Mouse (Mus musculus) heart, embryonic 14.5 days (tissue): Measurements from ENCODE around the gene Cdkn1b. TPM values are rescaled to one million over a fixed set of nuclear protein-coding genes. Genes with fewer than 3 reads are reported as not detected.
A peak's percentile ranks its signal among the peaks of the same experiment; 100 is the strongest.

Source experiments
- ATAC-seq: fragments of 200-750 bp; cut with Nextera tagmentation; 2 replicates; pipeline ENCODE4 v1.8.0; 2017; ENCODE audit warnings: low read depth, moderate TSS enrichment; ENCODE audit not compliant: insufficient number of reproducible peaks, insufficient read depth, low FRiP score
- H3K27ac ChIP-seq, 2 experiments: fragments of 200-500 bp in 1 of 2; fragments of 300-500 bp in 1 of 2; sonication (generic) in 1 of 2; replicated peaks in 1 of 2; 2 replicates each; pipeline ENCODE4 v1.5.1; 2012 to 2014; ENCODE audit warnings: low read depth in 2 of 2, low read length in 2 of 2, control low read depth in 1 of 2, mild to moderate bottlenecking in 1 of 2, mixed read lengths in 1 of 2; ENCODE audit not compliant: control insufficient read depth in 1 of 2, insufficient read depth in 1 of 2
- H3K27me3 ChIP-seq: fragments of 300-500 bp; sonication (generic); 2 replicates; pipeline ENCODE4 v1.6.1; 2014; ENCODE audit warnings: mild to moderate bottlenecking, low read length, control low read depth; ENCODE audit not compliant: control insufficient read depth, insufficient read depth
- H3K36me3 ChIP-seq: fragments of 300-500 bp; sonication (generic); 2 replicates; pipeline ENCODE4 v1.6.1; 2014; ENCODE audit warnings: mild to moderate bottlenecking, control low read depth, low read length, mixed read lengths; ENCODE audit not compliant: control insufficient read depth, insufficient read depth
- H3K4me1 ChIP-seq, 2 experiments: fragments of 200-500 bp in 1 of 2; fragments of 300-500 bp in 1 of 2; sonication (generic) in 1 of 2; 2 replicates each; pipeline ENCODE4 v1.6.1; 2012 to 2014; ENCODE audit warnings: low read length in 2 of 2, control low read depth in 1 of 2, mixed read lengths in 1 of 2; ENCODE audit not compliant: control insufficient read depth in 2 of 2, insufficient read depth in 2 of 2
- H3K4me2 ChIP-seq: fragments of 300-500 bp; sonication (generic); 2 replicates; pipeline ENCODE4 v1.6.1; 2014; ENCODE audit warnings: mild to moderate bottlenecking, low read length
- H3K4me3 ChIP-seq, 2 experiments: fragments of 200-500 bp in 1 of 2; fragments of 300-500 bp in 1 of 2; sonication (generic) in 1 of 2; 2 replicates each; pipeline ENCODE4 v1.5.1; 2012 to 2014; ENCODE audit warnings: low read length in 2 of 2, mild to moderate bottlenecking in 2 of 2, control low read depth in 1 of 2, low read depth in 1 of 2, moderate library complexity in 1 of 2; ENCODE audit not compliant: control insufficient read depth in 1 of 2, insufficient read depth in 1 of 2
- H3K9ac ChIP-seq: fragments of 300-500 bp; sonication (generic); 2 replicates; pipeline ENCODE4 v1.6.1; 2014; ENCODE audit warnings: mild to moderate bottlenecking, low read length
- H3K9me3 ChIP-seq: fragments of 300-500 bp; sonication (generic); 2 replicates; pipeline ENCODE4 v1.6.1; 2016; ENCODE audit warnings: low read length, control low read depth; ENCODE audit not compliant: control insufficient read depth
- WGBS: fragments of 180-500 bp; shearing (Covaris S2); extraction: QIAGEN DNeasy Blood & Tissue Kit; methylation state at CpG from one replicate; pipeline ENCODE4 v1.1.7; 2014; 5-methylcytosine and 5-hydroxymethylcytosine counted together
- polyA plus RNA-seq: library from polyadenylated mRNA; unstranded; fragments of >200 nt; fragmentation: Nextera tagmentation; extraction: Ambion mirVana; gene quantifications from 2 replicates; pipeline ENCODE4 v1.2.1, GENCODE M21; 2014

The Cdkn1b gene
- polyA plus RNA-seq, 1 experiment from 2014 or later, result 21.0 TPM

DNA sequence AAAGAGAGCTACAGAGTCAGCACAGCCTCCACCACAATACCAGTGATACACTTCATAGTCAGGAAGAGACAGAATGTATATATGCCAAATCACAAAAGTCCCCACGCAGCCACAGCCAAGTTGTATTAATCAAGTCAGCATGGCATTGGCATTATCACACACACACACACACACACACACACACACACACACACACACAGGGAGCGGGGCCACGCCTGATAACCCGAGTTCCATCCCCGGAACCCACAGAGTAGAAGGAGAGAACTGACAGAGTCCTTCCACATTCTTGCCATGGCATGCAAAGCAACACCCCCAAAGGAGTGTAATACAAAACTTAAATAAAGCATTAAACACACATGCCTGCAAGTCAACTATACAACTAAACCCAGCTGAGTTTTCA is 40.6 kb upstream of the Cdkn1b start:
- Histone ChIP-seq H3K9me3 (no peaks in the 10 kb centered on the region), H3K4me1 (peaks cover 0 to 6% of the 10 kb centered on the region in 2 experiments; a peak in 1 of 4 replicates), H3K9ac (no peak overlapping the region), H3K27me3 (no peaks in the 10 kb centered on the region), H3K4me2 (no peak overlapping the region), H3K27ac (no peak overlapping the region), H3K36me3 (peaks cover 6% of the 10 kb centered on the region; the same call in 1 of the 2 replicates), H3K4me3 (no peak overlapping the region)
- WGBS, result 79% methylated on average over 5 of the region's 5 CpGs
- ATAC-seq, result no peak

DNA sequence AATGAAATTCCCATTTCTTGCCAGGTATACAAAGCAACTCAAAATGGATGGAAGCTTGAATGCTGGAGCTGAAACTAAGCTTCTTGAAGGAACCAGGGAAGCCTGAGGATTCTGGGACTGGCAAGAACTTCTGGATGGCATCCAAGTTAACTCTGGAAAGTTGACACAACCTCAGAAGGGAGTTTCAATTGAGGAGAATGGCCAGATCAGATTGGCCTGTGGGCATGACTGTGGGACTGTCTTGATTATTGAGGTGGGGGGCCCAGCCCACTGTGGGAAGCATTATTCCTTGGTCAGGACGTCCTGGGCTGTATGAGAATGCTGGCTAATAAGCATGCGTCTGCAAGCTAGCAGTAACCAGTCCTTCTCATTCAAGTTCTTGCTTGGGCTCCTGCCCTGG is 40.2 kb upstream of the Cdkn1b start:
- peaks cover 0 to 6% of the 10 kb centered on the region in 2 experiments; a peak in 1 of 4 replicates for H3K4me1 ChIP-seq

DNA sequence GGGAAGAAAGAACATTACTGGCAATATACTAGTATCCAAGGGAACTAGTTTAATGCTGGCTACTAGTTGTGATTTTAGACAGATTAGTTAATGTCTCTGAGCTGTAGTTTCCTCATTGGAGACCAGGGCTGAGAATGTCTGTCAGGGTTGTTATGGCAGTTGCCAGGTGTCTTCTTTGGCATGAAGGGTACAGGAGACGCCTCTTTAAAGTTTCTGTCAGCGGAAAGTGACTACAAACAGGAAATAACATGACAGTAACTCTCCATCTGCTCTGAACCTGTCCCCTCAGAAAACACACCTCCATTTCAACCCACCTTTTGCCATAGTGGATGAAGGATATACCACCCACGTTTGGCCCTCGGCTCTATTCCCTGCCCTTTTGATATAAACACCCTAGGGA is 36.5 kb upstream of the Cdkn1b start:
- H3K9me3 ChIP-seq, result no peaks in the 10 kb centered on the region
- 73% methylated on average over 4 of the region's 4 CpGs for WGBS
- peaks cover 9 to 10% of the 10 kb centered on the region in 2 experiments; a peak in 3 of 4 replicates for H3K4me1 ChIP-seq
- ATAC-seq, result no peak
- no peaks in the 10 kb centered on the region for H3K27me3 ChIP-seq
- H3K36me3 ChIP-seq, result 0 out of 2 replicates have a peak, but pooled peaks cover 3% of the 10 kb centered on the region
- no peak overlapping the region for H3K9ac ChIP-seq
- H3K4me3 ChIP-seq, result no peak overlapping the region
- no peak overlapping the region for H3K27ac ChIP-seq
- H3K4me2 ChIP-seq, result no peak overlapping the region

More for the DNA sequence above, 40.2 kb upstream of the Cdkn1b start:
- Histone ChIP-seq H3K9me3 (no peaks in the 10 kb centered on the region), H3K27me3 (no peaks in the 10 kb centered on the region), H3K36me3 (peaks cover 6% of the 10 kb centered on the region; the same call in 1 of the 2 replicates), H3K4me3 (no peak overlapping the region), H3K4me2 (no peak overlapping the region), H3K27ac (no peak overlapping the region), H3K9ac (no peak overlapping the region)
- 74% methylated on average over 2 of the region's 2 CpGs for WGBS
- ATAC-seq, result no peak

DNA sequence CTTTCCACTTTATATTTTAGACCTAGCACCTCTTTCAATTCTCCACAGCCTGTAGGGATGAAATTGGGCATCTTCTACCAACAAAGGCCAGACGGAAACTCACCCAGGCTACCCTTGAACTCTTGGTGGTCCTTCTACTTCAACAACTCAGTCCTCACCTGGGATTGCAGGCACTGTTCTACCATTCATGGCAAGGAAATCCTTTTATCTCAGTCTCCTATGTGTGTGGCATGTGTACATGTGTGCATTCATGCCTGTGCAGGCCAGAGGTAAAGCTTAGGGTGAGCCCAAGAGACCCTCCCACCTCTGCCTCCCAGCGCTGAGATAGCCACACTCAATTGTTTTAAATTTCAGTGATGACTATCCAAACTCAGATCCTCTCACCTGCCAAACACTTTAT is 34.7 kb upstream of the Cdkn1b start:
- 91% methylated on average over 2 of the region's 2 CpGs for whole genome bisulfite sequencing
- H3K4me2 ChIP-seq, result no peak overlapping the region
- H3K9ac ChIP-seq, result no peak overlapping the region
- peaks cover 9 to 12% of the 10 kb centered on the region in 2 experiments; a peak in 3 of 4 replicates for H3K4me1 ChIP-seq
- ATAC-seq, result no peak
- H3K4me3 ChIP-seq, result no peak overlapping the region
- no peak overlapping the region for H3K27ac ChIP-seq
- 0 out of 2 replicates have a peak, but pooled peaks cover 3% of the 10 kb centered on the region for H3K36me3 ChIP-seq
- H3K27me3 ChIP-seq, result no peaks in the 10 kb centered on the region
- no peaks in the 10 kb centered on the region for H3K9me3 ChIP-seq

DNA sequence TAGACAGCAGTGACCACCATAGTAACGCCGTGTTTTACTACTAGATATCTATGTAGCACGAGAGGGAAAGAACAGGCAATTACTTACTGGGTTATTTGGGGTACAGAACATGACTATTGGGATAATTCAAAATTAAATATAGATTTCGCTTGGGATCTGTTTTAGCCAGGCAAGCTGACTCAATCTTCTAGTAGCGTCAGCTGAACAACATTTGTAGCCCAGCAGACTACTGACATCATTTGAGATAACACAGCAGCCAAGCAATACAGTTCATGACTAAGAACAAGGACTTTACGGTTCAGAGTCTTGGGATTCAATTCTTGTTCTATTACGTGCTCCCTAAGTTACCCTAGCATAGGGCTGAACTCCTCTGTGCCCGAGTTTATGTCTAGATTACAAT is 33.7 kb upstream of the Cdkn1b start:
- H3K9ac ChIP-seq, result no peak overlapping the region
- H3K36me3 ChIP-seq, result 0 out of 2 replicates have a peak, but pooled peaks cover 3% of the 10 kb centered on the region
- no peak overlapping the region for H3K27ac ChIP-seq
- H3K4me2 ChIP-seq, result no peak overlapping the region
- no peaks in the 10 kb centered on the region for H3K27me3 ChIP-seq
- peaks cover 3 to 12% of the 10 kb centered on the region in 2 experiments; a peak in 3 of 4 replicates for H3K4me1 ChIP-seq
- WGBS, result 72% methylated on average over 8 of the region's 8 CpGs
- ATAC-seq, result no peak
- no peak overlapping the region for H3K4me3 ChIP-seq
- H3K9me3 ChIP-seq, result no peaks in the 10 kb centered on the region

DNA sequence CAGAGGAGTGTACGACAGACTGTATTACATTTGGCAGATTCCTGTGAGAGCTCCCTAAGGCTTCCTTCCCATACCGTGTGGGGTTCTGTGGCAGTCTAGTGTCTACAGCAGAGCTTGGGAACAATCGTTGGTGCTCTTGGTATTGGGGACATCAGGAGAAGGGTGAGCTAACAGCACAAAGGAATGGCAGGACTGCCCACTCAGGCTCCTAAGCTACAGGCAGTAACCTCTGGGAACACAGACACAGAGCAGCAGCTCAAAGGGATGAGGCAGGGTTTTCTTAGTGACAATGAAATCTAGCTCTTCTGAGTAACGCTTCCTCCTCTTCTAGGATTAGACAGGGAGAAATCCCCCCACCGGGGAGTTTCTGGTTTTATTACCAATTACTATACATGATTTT is 33.2 kb upstream of the Cdkn1b start:
- Histone ChIP-seq H3K9me3 (no peaks in the 10 kb centered on the region), H3K4me3 (peak overlapping the region in 1 of 2 experiments; percentile 17; a peak in 1 of 4 replicates), H3K27ac (no peak overlapping the region), H3K4me1 (peaks cover 3 to 12% of the 10 kb centered on the region in 2 experiments; a peak in 3 of 4 replicates), H3K27me3 (no peaks in the 10 kb centered on the region), H3K36me3 (0 out of 2 replicates have a peak, but pooled peaks cover 3% of the 10 kb centered on the region), H3K9ac (no peak overlapping the region), H3K4me2 (peak overlapping the region; percentile 53)
- no peak for ATAC-seq
- WGBS, result 50% methylated on average over 5 of the region's 5 CpGs

DNA sequence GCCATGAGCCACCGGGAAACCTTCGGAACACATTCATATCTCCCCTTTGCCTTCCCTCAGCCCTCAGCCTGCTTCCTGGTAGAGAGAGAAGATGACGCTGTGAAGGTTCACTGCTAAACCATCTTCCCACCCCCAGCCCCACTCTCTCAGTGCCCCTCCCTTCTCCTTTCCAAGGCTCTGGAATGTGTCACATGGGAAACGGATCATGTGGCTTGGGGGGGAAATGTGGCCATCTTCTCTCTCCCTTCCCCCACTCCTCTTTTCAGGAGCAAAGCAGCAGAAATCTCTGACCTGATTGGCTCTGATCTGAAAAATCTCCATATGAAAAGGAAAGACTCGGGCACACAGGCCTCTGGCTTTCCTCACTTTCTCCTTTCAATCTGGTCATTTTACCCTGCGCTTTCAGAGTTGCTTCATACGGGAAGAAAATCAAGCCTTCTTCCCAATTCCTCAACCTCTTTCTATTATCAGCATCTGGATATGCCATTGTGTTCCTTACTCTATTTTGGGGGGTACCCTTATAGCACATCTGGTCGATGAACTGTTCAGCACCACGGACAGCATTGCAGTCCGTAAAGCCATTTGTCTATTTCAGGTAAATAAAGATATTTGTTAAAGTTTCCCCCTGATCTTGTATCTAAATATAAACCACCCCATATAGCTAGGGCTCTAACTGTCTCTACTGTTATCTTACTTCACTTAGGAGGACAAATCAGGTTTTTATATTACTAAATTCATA is 32.3 kb upstream of the Cdkn1b start:
- Histone ChIP-seq H3K27me3 (no peaks in the 10 kb centered on the region), H3K4me3 (peak overlapping the region; percentile 2 to 17; a peak in 3 of 4 replicates), H3K9me3 (no peaks in the 10 kb centered on the region), H3K36me3 (no peaks in the 10 kb centered on the region), H3K4me1 (peaks cover 3 to 12% of the 10 kb centered on the region in 2 experiments; a peak in 3 of 4 replicates), H3K9ac (no peak overlapping the region), H3K27ac (no peak overlapping the region), H3K4me2 (peak overlapping the region; percentile 53)
- 2% methylated on average over 10 of the region's 10 CpGs for WGBS
- no peak for ATAC-seq
